Mouse (Mus musculus) testis, adult 2 months (tissue): Measurements from ENCODE around the gene Nsmce1. TPM values are rescaled to one million over a fixed set of nuclear protein-coding genes. Genes with fewer than 3 reads are reported as not detected.
A peak's percentile ranks its signal among the peaks of the same experiment; 100 is the strongest.

Experiments
- H3K27ac ChIP-seq: fragments of 200-500 bp; 2 replicates; pipeline ENCODE4 v1.5.1; 2012; ENCODE audit warnings: low read depth, low read length; ENCODE audit not compliant: control insufficient read depth, insufficient read depth
- H3K27me3 ChIP-seq: fragments of 200-500 bp; 2 replicates; pipeline ENCODE4 v1.6.1; 2012; ENCODE audit warnings: mild to moderate bottlenecking, low read length, moderate library complexity; ENCODE audit not compliant: control insufficient read depth, insufficient read depth
- H3K36me3 ChIP-seq: fragments of 200-500 bp; 2 replicates; pipeline ENCODE4 v1.6.1; 2012; ENCODE audit warnings: mild to moderate bottlenecking, low read length; ENCODE audit not compliant: control insufficient read depth, insufficient read depth
- H3K4me1 ChIP-seq: fragments of 200-500 bp; 2 replicates; pipeline ENCODE4 v1.6.1; 2012; ENCODE audit warnings: low read length; ENCODE audit not compliant: control insufficient read depth, insufficient read depth
- H3K4me3 ChIP-seq: fragments of 200-500 bp; 2 replicates; pipeline ENCODE4 v1.5.1; 2012; ENCODE audit warnings: low read depth, mild to moderate bottlenecking, low read length, moderate library complexity, mixed read lengths; ENCODE audit not compliant: control insufficient read depth
- CTCF ChIP-seq: fragments of 200-500 bp; IDR thresholded peaks from 2 replicates; pipeline ENCODE4 v1.5.1; 2012; ENCODE audit warnings: low read depth, mild to moderate bottlenecking, inconsistent platforms, low read length, moderate library complexity; ENCODE audit not compliant: control insufficient read depth, insufficient read depth, insufficient replicate concordance
- POLR2A ChIP-seq: fragments of 200-500 bp; IDR thresholded peaks from 2 replicates; pipeline ENCODE4 v1.6.1; 2012; ENCODE audit warnings: low read depth, mild to moderate bottlenecking, inconsistent platforms, low read length, moderate library complexity; ENCODE audit not compliant: control insufficient read depth
- polyA plus RNA-seq: library from polyadenylated mRNA; depleted of rRNA; stranded (reverse); fragments of >200 nt; gene quantifications from 2 replicates; pipeline ENCODE4 v1.2.3, GENCODE M21; 2012

Nsmce1 gene
- polyA plus RNA-seq, 1 experiment = 181 TPM

GRCm38 (mm10) chr7:125453671-125454070 is 37.7 kb downstream of the Nsmce1 start:
- TF ChIP-seq POLR2A (no peak), CTCF (no peak)
- Histone ChIP-seq H3K4me1 (no peaks in the 10 kb centered on the region), H3K27ac (no peak overlapping the region), H3K36me3 (no peaks in the 10 kb centered on the region), H3K4me3 (no peak overlapping the region), H3K27me3 (no peaks in the 10 kb centered on the region)

GRCm38 (mm10) chr7:125451078-125451477 is 40.3 kb downstream of the Nsmce1 start:
- no peaks in the 10 kb centered on the region for H3K4me1 ChIP-seq
- H3K27ac ChIP-seq = no peak overlapping the region
- H3K36me3 ChIP-seq = no peaks in the 10 kb centered on the region
- H3K4me3 ChIP-seq = no peak overlapping the region
- no peaks in the 10 kb centered on the region for H3K27me3 ChIP-seq
- TF ChIP-seq POLR2A (no peak), CTCF (no peak)

DNA sequence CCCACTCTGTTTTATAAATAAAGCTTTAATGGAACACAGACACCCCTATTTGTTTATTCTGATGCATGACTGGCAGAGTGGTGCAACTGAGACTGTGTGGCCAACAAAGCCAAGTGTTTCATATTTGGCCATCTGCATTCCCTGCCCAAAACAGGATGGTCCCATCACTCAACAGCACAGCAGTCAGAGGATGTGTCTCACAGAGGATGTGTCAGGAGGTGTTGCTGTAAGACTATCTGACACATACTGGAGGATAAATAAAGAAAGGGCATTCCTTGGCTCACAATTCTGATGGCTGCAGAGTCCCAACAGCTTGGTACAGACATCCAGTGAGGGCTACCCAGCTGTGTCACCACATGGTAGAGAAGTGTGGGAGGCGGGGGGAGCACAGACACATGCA is 40.7 kb downstream of the Nsmce1 start:
- Histone ChIP-seq H3K4me1 (no peaks in the 10 kb centered on the region), H3K4me3 (no peak overlapping the region), H3K27me3 (no peaks in the 10 kb centered on the region), H3K36me3 (no peaks in the 10 kb centered on the region), H3K27ac (no peak overlapping the region)
- TF ChIP-seq CTCF (no peak), POLR2A (no peak)

DNA sequence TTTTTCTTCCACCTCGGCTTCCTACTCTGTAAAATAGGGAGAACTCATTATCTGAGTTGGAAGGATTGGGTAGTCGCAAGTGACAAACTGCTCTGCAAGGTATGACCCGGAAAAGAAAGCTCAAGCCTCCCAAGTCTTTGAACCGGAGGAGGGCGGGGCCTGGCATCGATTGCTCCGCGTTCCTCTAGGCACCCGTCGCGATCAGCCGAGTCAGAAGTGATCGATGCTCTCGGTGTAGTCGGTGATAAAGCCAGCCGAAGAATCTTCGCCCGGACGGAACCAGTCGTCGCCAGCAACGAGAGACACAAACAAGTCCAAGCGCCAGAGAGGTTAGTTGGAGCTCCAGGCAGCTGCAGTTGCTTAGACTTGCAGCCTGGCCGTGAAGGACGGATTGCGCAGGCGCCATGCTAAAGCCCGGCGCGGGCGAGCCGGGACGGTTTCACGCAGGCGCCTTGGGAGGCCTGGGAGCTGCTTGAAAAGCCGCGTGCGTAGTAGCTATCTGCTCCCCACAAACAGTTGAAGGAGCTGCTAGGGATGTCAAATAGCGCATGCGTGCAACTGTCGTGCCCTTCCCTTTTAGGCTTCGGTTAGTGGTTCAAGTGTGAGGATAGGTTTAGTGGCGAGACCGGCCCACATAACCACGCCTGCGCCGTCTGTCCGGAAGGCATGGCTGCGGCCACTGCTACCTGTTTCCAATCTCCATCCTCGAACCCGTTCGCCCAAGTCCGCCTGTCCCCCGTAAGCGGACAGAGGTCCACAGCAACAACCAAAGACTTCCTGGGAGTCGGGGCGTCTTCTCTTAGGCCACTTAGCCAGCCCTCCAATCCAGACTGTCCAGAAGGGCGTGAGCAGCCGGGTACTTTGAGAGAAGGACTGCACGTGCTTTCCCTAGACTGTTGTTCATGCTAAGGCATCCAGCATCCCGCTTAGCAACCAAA is 46.7 kb downstream of the Nsmce1 start, which contains the start of gene Kdm8:
Gene Kdm8, plus strand, starts transcription at position 213 of the 938 bp plus-strand sequence.
- Histone ChIP-seq H3K4me3 (peak within 1 kb of the TSS; percentile 92), H3K27me3 (no peaks in the 10 kb centered on the region), H3K36me3 (no peaks in the 10 kb centered on the region), H3K27ac (peak within 1 kb of the TSS; percentile 97), H3K4me1 (peaks cover 2% of the 10 kb centered on the region)
- TF ChIP-seq POLR2A (peak; percentile 88), CTCF (no peak)

DNA sequence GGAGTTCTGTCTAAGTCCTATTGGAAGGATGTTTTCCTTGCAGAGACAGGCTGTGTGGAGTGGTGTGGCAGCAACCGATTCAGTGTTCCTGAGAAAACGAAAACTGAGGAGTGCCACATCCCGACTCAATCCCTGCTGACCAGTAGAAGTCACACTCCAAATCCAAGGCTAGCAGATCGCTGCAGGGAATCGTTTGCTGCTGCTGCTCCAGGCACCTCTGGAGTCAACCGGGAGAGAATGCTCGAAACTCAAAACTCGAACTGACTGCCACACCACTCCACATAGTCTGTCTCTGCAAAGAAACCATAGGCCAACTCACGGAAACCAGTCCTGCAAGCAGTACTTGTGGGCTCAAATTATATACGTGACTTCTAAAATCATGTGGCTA is 47.3 kb downstream of the Nsmce1 start:
- TF ChIP-seq POLR2A = no peak
- TF ChIP-seq CTCF = no peak
- no peaks in the 10 kb centered on the region for H3K27me3 ChIP-seq
- H3K4me3 ChIP-seq = peak overlapping the region; percentile 92
- H3K36me3 ChIP-seq = no peaks in the 10 kb centered on the region
- H3K4me1 ChIP-seq = peaks cover 2% of the 10 kb centered on the region
- H3K27ac ChIP-seq = peak overlapping the region; percentile 4; the same call in 1 of the 2 replicates

- no peak overlapping the region for H3K27ac ChIP-seq
- TF ChIP-seq CTCF (no peak), POLR2A (no peak)
- H3K27me3 ChIP-seq = no peaks in the 10 kb centered on the region
- no peaks in the 10 kb centered on the region for H3K36me3 ChIP-seq
- H3K4me3 ChIP-seq = no peak overlapping the region
- peaks cover 2% of the 10 kb centered on the region for H3K4me1 ChIP-seq
Measured at GRCm38 (mm10) chr7:125442323-125442722, 49.1 kb downstream of the Nsmce1 start.

- no peak overlapping the region for H3K4me3 ChIP-seq
- TF ChIP-seq CTCF (no peak), POLR2A (no peak)
- no peaks in the 10 kb centered on the region for H3K4me1 ChIP-seq
- no peaks in the 10 kb centered on the region for H3K27me3 ChIP-seq
- H3K36me3 ChIP-seq = no peaks in the 10 kb centered on the region
- H3K27ac ChIP-seq = no peak overlapping the region
Measured at GRCm38 (mm10) chr7:125434666-125435290, 56.6 kb downstream of the Nsmce1 start.
